Comparison of ENCODE assay signal across 8 mouse cellular contexts in genomic region chr7:24506476-24506837, GRCm38 (mm10). TPM values are rescaled to one million over a fixed set of nuclear protein-coding genes. Genes with fewer than 3 reads are reported as not detected.
DNase-seq lines count a peak whose midpoint lies in the region; ATAC-seq lines count a peak whose summit lies in the region.

No protein-coding gene starts in this region.

- peak overlapping the region; percentile 59 for H3K4me2 ChIP-seq in intestine, embryonic 14.5 days (ENCODE audit: low read length)
- peak overlapping the region; percentile 79 for H3K4me2 ChIP-seq in limb, embryonic 15.5 days
- H3K4me2 ChIP-seq in neural tube, embryonic 15.5 days = peak overlapping the region; percentile 70

- H3K4me1 ChIP-seq in intestine, embryonic 14.5 days (replicated peaks; ENCODE audit: control insufficient read depth, insufficient read depth, low read length) = peaks cover 16% of the 10 kb centered on the region
- H3K4me1 ChIP-seq in limb, embryonic 15.5 days = peaks cover 36% of the 10 kb centered on the region
- peaks cover 64% of the 10 kb centered on the region for H3K4me1 ChIP-seq in neural tube, embryonic 15.5 days

- no peaks in the 10 kb centered on the region for H3K9me3 ChIP-seq in intestine, embryonic 14.5 days (ENCODE audit: control insufficient read depth, low read length)
- H3K9me3 ChIP-seq in limb, embryonic 15.5 days = no peaks in the 10 kb centered on the region
- H3K9me3 ChIP-seq in neural tube, embryonic 15.5 days (replicated peaks) = no peaks in the 10 kb centered on the region

- ATAC-seq in intestine, embryonic 14.5 days (replicated peaks; ENCODE audit: low FRiP score, low TSS enrichment, low read depth) = no peak; the same call in 1 of the 2 replicates
- ATAC-seq in limb, embryonic 15.5 days (ENCODE audit: insufficient number of reproducible peaks, low FRiP score, low TSS enrichment, low read depth) = peak; percentile 17; the same call in 1 of the 2 replicates
- peak; percentile 10; the same call in 1 of the 2 replicates for ATAC-seq in neural tube, embryonic 15.5 days (ENCODE audit: low FRiP score)

- H3K36me3 ChIP-seq in intestine, embryonic 14.5 days (ENCODE audit: control insufficient read depth, insufficient read depth, low read length) = no peaks in the 10 kb centered on the region
- H3K36me3 ChIP-seq in limb, embryonic 15.5 days = peaks cover 2% of the 10 kb centered on the region; the same call in 1 of the 2 replicates
- H3K36me3 ChIP-seq in neural tube, embryonic 15.5 days = peaks cover 24% of the 10 kb centered on the region

- intact Hi-C loops in gastrocnemius, postnatal 14 days (cut with DNase I; ENCODE audit: low total_unique reads) = no loop called here

- H3K27me3 ChIP-seq in intestine, embryonic 14.5 days (replicated peaks; ENCODE audit: control insufficient read depth, insufficient read depth, low read length) = peaks cover 3% of the 10 kb centered on the region
- H3K27me3 ChIP-seq in limb, embryonic 15.5 days = peaks cover 13% of the 10 kb centered on the region; the same call in 1 of the 2 replicates
- H3K27me3 ChIP-seq in neural tube, embryonic 15.5 days (replicated peaks) = no peaks in the 10 kb centered on the region

- peak overlapping the region; percentile 97 for H3K9ac ChIP-seq in intestine, embryonic 14.5 days (ENCODE audit: low read length)
- H3K9ac ChIP-seq in limb, embryonic 15.5 days = no peak overlapping the region
- H3K9ac ChIP-seq in neural tube, embryonic 15.5 days (replicated peaks) = peak overlapping the region; percentile 88

- H3K27ac ChIP-seq in intestine, embryonic 14.5 days (ENCODE audit: low read depth) = peak overlapping the region; percentile 100
- peak overlapping the region; percentile 99 for H3K27ac ChIP-seq in limb, embryonic 15.5 days
- peak overlapping the region; percentile 100 for H3K27ac ChIP-seq in neural tube, embryonic 15.5 days (replicated peaks)

- peak; percentile 33 to 36 for DNase-seq in lung, adult 18-20 months
- DNase-seq in lung, postnatal 25 days (ENCODE audit: low spot score) = no peak
- DNase-seq in cerebellum, adult 11-12 months = peak; percentile 86
- peak; percentile 57 for DNase-seq in gastrocnemius, postnatal 14 days
- DNase-seq in intestine, embryonic 14.5 days (ENCODE audit: low spot score) = no peak
- no peak for DNase-seq in c-Kit-positive CD71-positive TER-119-positive erythroid progenitor cells, embryonic 14.5 days (ENCODE audit: low spot score)

- 0% methylated on average over 12 of the region's 12 CpGs for WGBS in intestine, embryonic 14.5 days
- under 1% methylated on average over 12 of the region's 12 CpGs for WGBS in limb, embryonic 15.5 days
- under 1% methylated on average over 12 of the region's 12 CpGs for WGBS in neural tube, embryonic 15.5 days

- H3K4me3 ChIP-seq in intestine, embryonic 14.5 days (ENCODE audit: low read depth, low read length) = peak overlapping the region; percentile 76
- peak overlapping the region; percentile 80 for H3K4me3 ChIP-seq in limb, embryonic 15.5 days
- H3K4me3 ChIP-seq in neural tube, embryonic 15.5 days (replicated peaks) = peak overlapping the region; percentile 70

RNA-seq across cellular contexts. Expression of gene Zfp428, which starts 0.3 kb away (rescaled TPM):
- 1 to 10 TPM; 6.4 to 8.3 TPM for total RNA-seq in gastrocnemius, postnatal 14 days (2021)
- polyA plus RNA-seq in intestine, embryonic 14.5 days (2014; fragmentation: Nextera tagmentation; extraction: Ambion mirVana) = 30.3 and 33.7 TPM in 2 replicates
- 40.8 and 44.3 TPM in 2 replicates for polyA plus RNA-seq in limb, embryonic 15.5 days (2015; fragmentation: Nextera tagmentation; extraction: Ambion mirVana)
- polyA plus RNA-seq in neural tube, embryonic 15.5 days (2015; fragmentation: Nextera tagmentation; extraction: Ambion mirVana) = 215 and 282 TPM in 2 replicates

RNA-seq across cellular contexts. Expression of gene AC161166.1, which starts 5.8 kb away (rescaled TPM):
- total RNA-seq in gastrocnemius, postnatal 14 days (2021) = not detected
- 0.40 and 0.46 TPM in 2 replicates for polyA plus RNA-seq in intestine, embryonic 14.5 days (2014; fragmentation: Nextera tagmentation; extraction: Ambion mirVana)
- 0.32 TPM in 2 replicates for polyA plus RNA-seq in limb, embryonic 15.5 days (2015; fragmentation: Nextera tagmentation; extraction: Ambion mirVana)
- 0.98 and 1.2 TPM in 2 replicates for polyA plus RNA-seq in neural tube, embryonic 15.5 days (2015; fragmentation: Nextera tagmentation; extraction: Ambion mirVana)

RNA-seq across cellular contexts. Expression of gene Irgq, which starts 24.0 kb away (rescaled TPM):
- 10 to 100 TPM; 10.5 to 12.8 TPM for total RNA-seq in gastrocnemius, postnatal 14 days (2021)
- polyA plus RNA-seq in intestine, embryonic 14.5 days (2014; fragmentation: Nextera tagmentation; extraction: Ambion mirVana) = 6.3 and 7.3 TPM in 2 replicates
- polyA plus RNA-seq in limb, embryonic 15.5 days (2015; fragmentation: Nextera tagmentation; extraction: Ambion mirVana) = 8.2 and 8.3 TPM in 2 replicates
- polyA plus RNA-seq in neural tube, embryonic 15.5 days (2015; fragmentation: Nextera tagmentation; extraction: Ambion mirVana) = 18.8 and 21.1 TPM in 2 replicates

RNA-seq across cellular contexts. Expression of gene Cadm4, which starts 24.6 kb away (rescaled TPM):
- total RNA-seq in gastrocnemius, postnatal 14 days (2021) = 10 to 100 TPM in 1 of 2 experiments, 1 to 10 TPM in 1; 5.3 to 17.7 TPM
- 0.64 and 1.7 TPM in 2 replicates for polyA plus RNA-seq in intestine, embryonic 14.5 days (2014; fragmentation: Nextera tagmentation; extraction: Ambion mirVana)
- polyA plus RNA-seq in limb, embryonic 15.5 days (2015; fragmentation: Nextera tagmentation; extraction: Ambion mirVana) = 5.0 and 6.3 TPM in 2 replicates
- polyA plus RNA-seq in neural tube, embryonic 15.5 days (2015; fragmentation: Nextera tagmentation; extraction: Ambion mirVana) = 67.2 and 90.6 TPM in 2 replicates

RNA-seq across cellular contexts. Expression of gene Pinlyp, which starts 39.5 kb away (rescaled TPM):
- not detected for total RNA-seq in gastrocnemius, postnatal 14 days (2021)
- not detected in 2 replicates for polyA plus RNA-seq in intestine, embryonic 14.5 days (2014; fragmentation: Nextera tagmentation; extraction: Ambion mirVana)
- 5.1 and 7.8 TPM in 2 replicates for polyA plus RNA-seq in limb, embryonic 15.5 days (2015; fragmentation: Nextera tagmentation; extraction: Ambion mirVana)
- polyA plus RNA-seq in neural tube, embryonic 15.5 days (2015; fragmentation: Nextera tagmentation; extraction: Ambion mirVana) = 0.51 TPM in 1 of 2 replicates, not detected in the other

Comparison
In these comparisons a context has a peak if more than half of its experiments do, and no peak if none do; other contexts are left out.
1. DNase-seq: peak in lung, adult 18-20 months (2 of 2), cerebellum, adult 11-12 months (single experiment) and gastrocnemius, postnatal 14 days (single experiment); none in lung, postnatal 25 days (single experiment), intestine, embryonic 14.5 days (single experiment) and c-Kit-positive CD71-positive TER-119-positive erythroid progenitor cells, embryonic 14.5 days (single experiment).
2. Peak in every context shown above with its lines, with median percentiles within 50 percentile points of each other: H3K27ac ChIP-seq, H3K4me2 ChIP-seq and H3K4me3 ChIP-seq.